Mouse (Mus musculus): ENCODE data around the gene D930007J09Rik. TPM values are rescaled to one million over a fixed set of nuclear protein-coding genes. Genes with fewer than 3 reads are reported as not detected.

D930007J09Rik gene
- total RNA-seq (2021) = not detected
- long read RNA-seq, experiment 1, partial matches to known transcripts = 0 of 1 reads
- long read RNA-seq, experiment 1, other reads (novel, unspliced or antisense) = 1 of 1 reads
- long read RNA-seq, experiment 2 = 0 reads

GRCm38 (mm10) chr13:32802259-32803081 lies at the start of gene D930007J09Rik:
Gene D930007J09Rik, minus strand, starts transcription at chr13:32802849.
- peak; percentile 65 for DNase-seq

- peak; percentile 38 for DNase-seq
These were observed 49.3 kb upstream of the D930007J09Rik start for GRCm38 (mm10) chr13:32851967-32852366.

- DNase-seq = peak; percentile 33
These were observed 48.2 kb upstream of the D930007J09Rik start, which contains the start of gene Serpinb1a for GRCm38 (mm10) chr13:32850668-32851404. Gene Serpinb1a, minus strand, starts transcription at chr13:32851185.

- DNase-seq = no peak
These were observed 47.5 kb upstream of the D930007J09Rik start for GRCm38 (mm10) chr13:32850156-32850555.

GRCm38 (mm10) chr13:32849531-32850123 lies 47.0 kb upstream of the D930007J09Rik start:
- DNase-seq = no peak

- DNase-seq = no peak
These were observed 46.4 kb upstream of the D930007J09Rik start for GRCm38 (mm10) chr13:32849092-32849491.

GRCm38 (mm10) chr13:32846221-32846620 lies 43.6 kb upstream of the D930007J09Rik start:
- no peak for DNase-seq

- no peak for DNase-seq
These were observed 38.7 kb upstream of the D930007J09Rik start for GRCm38 (mm10) chr13:32841349-32841748.

GRCm38 (mm10) chr13:32839314-32839713 lies 36.7 kb upstream of the D930007J09Rik start:
- DNase-seq = no peak

GRCm38 (mm10) chr13:32834513-32834912 lies 31.9 kb upstream of the D930007J09Rik start:
- DNase-seq = no peak

- no peak for DNase-seq
These were observed 30.6 kb upstream of the D930007J09Rik start for GRCm38 (mm10) chr13:32833237-32833636.

- no peak for DNase-seq
These were observed 30.1 kb upstream of the D930007J09Rik start for GRCm38 (mm10) chr13:32832776-32833175.

GRCm38 (mm10) chr13:32831505-32832273 lies 29.0 kb upstream of the D930007J09Rik start:
- DNase-seq = no peak

- no peak for DNase-seq
These were observed 26.2 kb upstream of the D930007J09Rik start for GRCm38 (mm10) chr13:32828886-32829285.

GRCm38 (mm10) chr13:32827951-32828350 lies 25.3 kb upstream of the D930007J09Rik start:
- DNase-seq = peak; percentile 64

GRCm38 (mm10) chr13:32827111-32827822 lies 24.6 kb upstream of the D930007J09Rik start:
- no peak for DNase-seq

GRCm38 (mm10) chr13:32825546-32825945 lies 22.9 kb upstream of the D930007J09Rik start:
- no peak for DNase-seq

GRCm38 (mm10) chr13:32824377-32825330 lies 22.0 kb upstream of the D930007J09Rik start:
- no peak for DNase-seq

GRCm38 (mm10) chr13:32823126-32823525 lies 20.5 kb upstream of the D930007J09Rik start:
- no peak for DNase-seq

- DNase-seq = no peak
These were observed 19.0 kb upstream of the D930007J09Rik start for GRCm38 (mm10) chr13:32821671-32822070.
